Mouse (Mus musculus): ENCODE results near the gene Jup. TPM values are rescaled to one million over a fixed set of nuclear protein-coding genes. Genes with fewer than 3 reads are reported as not detected.

The Jup gene
- polyA plus RNA-seq, 1 experiment, result 213 TPM

GRCm38 (mm10) chr11:100408076-100408834, 10.7 kb upstream of the Jup start:
- DNase-seq (ENCODE audit: low read depth), result no peak

- no peak for DNase-seq (ENCODE audit: low read depth)
Measured at GRCm38 (mm10) chr11:100406995-100407705, 9.6 kb upstream of the Jup start.

- DNase-seq (ENCODE audit: low read depth), result no peak
Measured at GRCm38 (mm10) chr11:100406273-100406672, 8.7 kb upstream of the Jup start.

GRCm38 (mm10) chr11:100404456-100405074, 7.0 kb upstream of the Jup start:
- DNase-seq (ENCODE audit: low read depth), result no peak

GRCm38 (mm10) chr11:100403445-100404134, 6.0 kb upstream of the Jup start:
- DNase-seq (ENCODE audit: low read depth), result no peak

GRCm38 (mm10) chr11:100402682-100403081, 5.1 kb upstream of the Jup start:
- DNase-seq (ENCODE audit: low read depth), result no peak

- DNase-seq (ENCODE audit: low read depth), result no peak
Measured at GRCm38 (mm10) chr11:100402240-100402639, 4.7 kb upstream of the Jup start.

- DNase-seq (ENCODE audit: low read depth), result no peak
Measured at GRCm38 (mm10) chr11:100400842-100401241, 3.3 kb upstream of the Jup start.

- DNase-seq (ENCODE audit: low read depth), result no peak
Measured at GRCm38 (mm10) chr11:100399727-100400538, 2.4 kb upstream of the Jup start.

GRCm38 (mm10) chr11:100399320-100399719, 1.8 kb upstream of the Jup start:
- DNase-seq (ENCODE audit: low read depth), result no peak

GRCm38 (mm10) chr11:100398517-100398916, 954 bp upstream of the Jup start:
- no peak for DNase-seq (ENCODE audit: low read depth)

- DNase-seq (ENCODE audit: low read depth), result no peak
Measured at GRCm38 (mm10) chr11:100396886-100397599, 520 bp downstream of the Jup start.

GRCm38 (mm10) chr11:100395861-100396631, 1.5 kb downstream of the Jup start:
- DNase-seq (ENCODE audit: low read depth), result no peak

- DNase-seq (ENCODE audit: low read depth), result no peak
Measured at GRCm38 (mm10) chr11:100395200-100395599, 2.4 kb downstream of the Jup start.

- no peak for DNase-seq (ENCODE audit: low read depth)
Measured at GRCm38 (mm10) chr11:100394353-100395074, 3.0 kb downstream of the Jup start.

GRCm38 (mm10) chr11:100393733-100394132, 3.8 kb downstream of the Jup start:
- no peak for DNase-seq (ENCODE audit: low read depth)

GRCm38 (mm10) chr11:100392958-100393357, 4.6 kb downstream of the Jup start:
- DNase-seq (ENCODE audit: low read depth), result no peak

- no peak for DNase-seq (ENCODE audit: low read depth)
Measured at GRCm38 (mm10) chr11:100391884-100392345, 5.6 kb downstream of the Jup start.

Data from gonadal fat pad, adult 2 months (tissue).